Mouse (Mus musculus) CD4-positive, CD25-positive, alpha-beta regulatory T cell, adult 2 months (primary cell): Measurements from ENCODE around the gene 2610528J11Rik.
"Not testable (repeated sequence)": the region's sequence is repeated elsewhere in the genome, so short reads cannot be mapped to it uniquely, and the experiment has no call there.

ENCODE experiments used
- DNase-seq: peaks from one replicate; pipeline ENCODE4 v3.0.0-alpha.2; 2012; ENCODE audit warnings: low read depth, low spot score

The 2610528J11Rik gene

DNA sequence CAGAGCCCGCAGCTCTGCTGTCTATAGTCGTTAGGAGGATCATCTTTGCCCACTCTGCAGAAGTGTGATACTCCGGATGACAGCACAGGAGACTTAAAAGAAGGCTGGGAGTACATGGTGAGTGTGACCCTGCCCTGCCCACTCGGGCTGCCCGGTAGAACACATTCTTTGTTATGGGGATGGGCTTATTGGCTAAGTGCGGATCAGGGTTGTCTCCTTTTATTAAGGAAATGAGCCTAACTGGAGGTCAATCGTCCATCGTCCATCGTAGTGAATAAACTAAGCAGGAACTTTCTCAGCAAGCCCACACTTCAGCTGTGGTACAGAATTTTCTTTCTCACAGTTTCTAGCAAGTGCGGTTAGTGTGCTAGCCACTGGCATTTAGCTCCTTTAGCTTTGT, 13.1 kb downstream of the 2610528J11Rik start:
- no peak for DNase-seq

DNA sequence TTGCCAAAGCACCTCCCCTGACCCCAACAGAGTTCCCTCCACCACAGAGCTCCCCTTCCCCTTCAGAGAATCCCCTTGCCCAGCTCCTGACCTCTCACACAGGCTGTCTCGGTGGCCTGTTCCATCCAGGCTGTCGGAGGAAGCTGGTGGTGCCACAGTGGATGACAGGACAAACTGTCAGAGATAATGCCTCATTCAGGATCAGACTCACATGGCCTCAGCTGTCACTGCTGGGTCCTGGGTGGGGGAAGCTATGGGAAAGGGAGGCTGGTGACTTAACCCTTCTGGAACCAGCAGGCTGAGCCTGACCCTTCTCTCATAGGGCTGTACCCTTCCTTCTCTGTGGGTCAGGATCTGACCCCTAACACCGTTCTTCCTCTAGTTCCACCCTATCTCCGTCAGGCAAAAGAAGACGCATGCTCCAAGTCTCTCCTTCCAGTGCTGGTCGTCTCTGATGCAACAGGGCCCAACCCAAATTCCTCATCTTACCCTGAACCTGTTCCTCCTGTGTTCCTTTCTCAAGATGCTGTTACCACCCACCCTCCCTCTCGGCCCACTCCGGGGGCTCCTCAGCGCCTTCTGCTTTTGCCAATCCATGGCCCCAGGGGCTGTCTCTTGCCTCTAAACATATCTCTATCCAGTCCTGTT, 15.8 kb downstream of the 2610528J11Rik start:
- DNase-seq = no peak

DNA sequence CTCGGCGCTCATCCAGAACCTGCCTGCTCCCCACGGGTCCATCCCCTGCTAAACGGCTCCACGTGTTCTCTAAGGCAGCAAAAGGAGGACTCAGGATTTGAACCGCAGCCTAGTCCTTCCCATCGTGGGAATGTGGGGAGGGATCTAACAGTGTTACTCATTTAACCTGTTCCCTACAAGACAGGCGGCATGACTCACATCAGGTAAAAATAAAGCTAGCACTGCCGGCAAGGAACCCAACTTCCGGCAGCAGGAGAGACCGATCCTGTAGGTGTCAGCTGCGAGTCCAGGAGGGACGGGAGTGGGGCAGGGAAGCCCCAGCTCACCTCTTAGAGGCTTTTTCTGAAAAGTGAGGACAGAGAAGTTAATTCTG, 16.3 kb downstream of the 2610528J11Rik start:
- peak; percentile 28 for DNase-seq

DNA sequence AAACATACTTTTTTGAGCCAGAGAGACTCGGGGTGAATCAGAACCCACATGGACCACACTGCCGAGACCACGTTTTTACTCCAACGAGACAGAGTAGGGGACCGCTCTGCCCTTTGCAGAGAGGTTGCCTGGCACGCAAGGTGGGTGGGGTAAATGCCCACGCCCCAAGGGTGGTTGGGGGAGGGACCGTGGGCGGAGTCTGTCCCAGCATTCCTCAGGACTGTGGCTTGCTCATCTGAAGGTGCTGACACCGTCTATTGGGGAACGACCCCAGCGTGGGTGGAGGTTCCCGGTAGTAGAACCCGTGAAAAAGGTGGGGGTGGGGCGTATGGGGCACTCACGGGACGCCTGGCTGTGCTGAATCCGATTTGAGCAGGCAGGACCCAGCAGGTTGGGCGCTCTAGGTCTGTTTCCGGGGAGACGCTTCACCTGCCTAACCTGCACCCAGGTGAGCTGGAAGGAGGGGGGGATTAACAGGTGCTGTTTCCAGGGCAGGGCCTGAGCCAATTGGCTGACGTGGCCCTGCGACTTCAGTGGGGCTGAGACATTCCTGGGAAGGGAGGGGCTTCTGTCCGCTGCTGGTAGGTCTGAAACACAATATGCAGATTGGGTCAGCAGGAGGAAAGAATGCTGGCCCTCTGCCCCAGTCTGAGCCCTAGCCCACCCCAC, 16.9 kb downstream of the 2610528J11Rik start, which contains the start of gene Tmem125:
Gene Tmem125, minus strand, starts transcription at position 453 of the 669 bp plus-strand sequence.
- DNase-seq = peak; percentile 52

DNA sequence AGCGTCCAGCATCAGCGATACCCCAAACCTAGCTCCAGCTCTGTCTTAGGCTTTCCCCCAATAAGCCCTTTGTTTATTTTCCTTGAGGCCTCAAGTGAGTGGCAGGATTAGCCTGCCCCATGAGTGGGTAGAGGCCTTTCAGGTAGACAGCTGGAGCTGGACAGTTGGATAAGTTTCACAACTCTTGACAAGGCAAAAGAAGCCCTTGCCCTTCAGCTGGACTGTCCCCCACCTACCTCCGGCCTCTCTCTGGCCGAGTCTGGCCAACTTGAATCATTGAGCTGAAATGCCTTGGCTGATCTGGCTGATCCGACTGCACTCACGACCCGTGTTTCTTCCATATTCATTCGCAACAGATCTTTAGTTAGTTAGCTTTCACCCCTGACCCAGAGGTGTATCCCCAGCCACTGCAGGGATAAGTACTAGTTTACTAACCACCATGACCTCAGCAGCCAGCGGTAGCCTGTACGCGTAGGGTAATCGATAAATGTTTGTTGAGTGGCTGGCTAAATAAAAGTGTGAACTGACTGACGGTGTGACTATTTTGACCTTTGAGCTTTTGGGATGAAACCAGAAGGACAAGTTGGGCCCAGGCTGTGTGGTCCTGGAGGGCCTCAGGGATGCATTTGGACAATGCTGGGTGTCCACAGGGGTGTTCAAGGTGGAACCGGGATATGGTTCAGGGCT, 17.8 kb downstream of the 2610528J11Rik start:
- no peak for DNase-seq

DNA sequence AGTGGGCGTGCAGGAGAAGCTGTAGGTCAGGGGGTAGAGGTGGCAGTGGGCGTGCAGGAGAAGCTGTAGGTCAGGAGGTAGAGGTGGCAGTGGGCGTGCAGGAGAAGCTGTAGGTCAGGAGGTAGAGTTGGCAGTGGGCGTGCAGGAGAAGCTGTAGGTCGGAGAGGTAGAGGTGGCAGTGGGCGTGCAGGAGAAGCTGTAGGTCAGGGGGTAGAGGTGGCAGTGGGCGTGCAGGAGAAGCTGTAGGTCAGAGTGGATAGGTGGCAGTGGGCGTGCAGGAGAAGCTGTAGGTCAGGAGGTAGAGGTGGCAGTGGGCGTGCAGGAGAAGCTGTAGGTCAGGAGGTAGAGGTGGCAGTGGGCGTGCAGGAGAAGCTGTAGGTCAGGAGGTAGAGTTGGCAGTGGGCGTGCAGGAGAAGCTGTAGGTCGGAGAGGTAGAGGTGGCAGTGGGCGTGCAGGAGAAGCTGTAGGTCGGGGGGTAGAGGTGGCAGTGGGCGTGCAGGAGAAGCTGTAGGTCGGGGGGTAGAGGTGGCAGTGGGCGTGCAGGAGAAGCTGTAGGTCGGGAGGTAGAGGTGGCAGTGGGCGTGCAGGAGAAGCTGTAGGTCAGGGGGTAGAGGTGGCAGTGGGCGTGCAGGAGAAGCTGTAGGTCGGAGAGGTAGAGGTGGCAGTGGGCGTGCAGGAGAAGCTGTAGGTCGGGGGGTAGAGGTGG, 20.8 kb downstream of the 2610528J11Rik start:
- not testable (repeated sequence) for DNase-seq

DNA sequence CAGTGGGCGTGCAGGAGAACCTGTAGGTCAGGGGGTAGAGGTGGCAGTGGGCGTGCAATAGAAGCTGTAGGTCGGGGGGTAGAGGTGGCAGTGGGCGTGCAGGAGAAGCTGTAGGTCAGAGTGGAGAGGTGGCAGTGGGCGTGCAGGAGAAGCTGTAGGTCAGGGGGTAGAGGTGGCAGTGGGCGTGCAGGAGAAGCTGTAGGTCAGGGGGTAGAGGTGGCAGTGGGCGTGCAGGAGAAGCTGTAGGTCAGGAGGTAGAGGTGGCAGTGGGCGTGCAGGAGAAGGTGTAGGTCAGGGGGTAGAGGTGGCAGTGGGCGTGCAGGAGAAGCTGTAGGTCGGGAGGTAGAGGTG, 21.3 kb downstream of the 2610528J11Rik start:
- DNase-seq = peak; percentile 72

DNA sequence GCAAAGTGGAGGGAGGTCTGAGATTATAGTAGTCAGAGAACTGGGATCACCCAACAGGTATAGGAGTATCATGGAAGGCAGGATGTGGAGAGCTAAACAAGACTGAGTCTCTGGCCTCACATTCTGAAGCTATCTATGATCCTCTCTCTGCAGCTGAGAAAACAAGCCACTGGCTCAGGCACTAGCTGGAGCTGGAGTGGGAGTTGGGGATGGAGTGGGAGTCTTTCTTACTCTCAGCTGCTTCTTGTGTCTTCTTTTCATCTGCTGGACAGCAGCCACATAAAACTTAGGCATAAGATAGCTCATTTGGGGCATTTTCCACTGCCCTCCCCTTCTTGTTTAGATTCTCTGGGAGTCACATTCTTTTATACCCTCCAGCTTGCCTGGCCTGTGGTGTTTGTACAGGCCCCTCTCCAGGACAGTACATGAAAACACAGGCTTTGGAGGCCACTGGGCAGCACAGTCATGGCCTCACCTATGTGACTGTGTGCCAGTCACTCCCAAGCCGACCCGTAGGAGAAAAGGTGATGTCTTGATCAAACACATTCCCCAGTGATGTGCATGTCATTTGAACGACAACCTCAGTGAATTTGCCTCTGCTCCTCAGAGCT, 26.3 kb downstream of the 2610528J11Rik start:
- no peak for DNase-seq

DNA sequence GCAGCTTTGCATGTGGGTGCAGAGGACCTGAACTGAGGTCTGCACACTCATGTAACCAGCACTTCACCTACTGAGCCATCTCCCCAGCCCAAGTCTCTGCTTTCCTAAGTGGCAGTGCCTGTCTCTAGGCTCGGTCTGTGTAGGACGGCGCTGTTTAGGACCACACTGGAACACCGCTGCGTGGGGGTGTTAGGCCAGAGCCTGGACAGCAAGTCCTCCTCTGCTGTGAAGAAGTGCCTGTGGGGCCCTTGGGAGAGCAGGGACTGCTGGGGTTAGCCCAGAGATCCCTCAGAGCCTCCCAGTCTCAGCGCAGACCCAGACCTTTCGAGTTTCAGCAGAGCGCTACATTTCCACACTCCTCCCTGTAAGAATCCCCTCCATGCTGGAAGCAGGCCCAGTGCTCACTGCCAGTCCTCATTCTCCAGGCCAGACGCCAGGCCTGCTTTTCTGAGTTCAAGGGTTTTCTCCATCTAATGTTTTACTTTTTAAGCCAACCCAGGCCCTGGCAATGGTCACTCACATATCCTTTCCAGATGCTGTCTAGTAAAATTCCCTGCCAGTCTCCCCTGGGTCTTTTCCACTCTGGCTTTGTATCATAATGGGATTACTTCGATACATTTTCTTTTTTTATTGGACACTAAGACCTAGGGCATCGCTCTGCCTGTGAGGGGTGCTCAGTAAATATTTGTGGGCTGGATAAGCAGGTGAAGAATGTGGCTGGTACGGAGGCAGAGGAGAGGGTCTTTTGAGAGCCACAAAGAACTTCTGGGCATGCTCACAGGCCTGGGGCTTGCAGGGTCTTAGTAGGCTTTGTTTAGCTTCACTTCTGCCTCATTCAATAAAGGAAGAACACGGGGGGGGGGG, 37.5 kb downstream of the 2610528J11Rik start:
- DNase-seq = no peak

DNA sequence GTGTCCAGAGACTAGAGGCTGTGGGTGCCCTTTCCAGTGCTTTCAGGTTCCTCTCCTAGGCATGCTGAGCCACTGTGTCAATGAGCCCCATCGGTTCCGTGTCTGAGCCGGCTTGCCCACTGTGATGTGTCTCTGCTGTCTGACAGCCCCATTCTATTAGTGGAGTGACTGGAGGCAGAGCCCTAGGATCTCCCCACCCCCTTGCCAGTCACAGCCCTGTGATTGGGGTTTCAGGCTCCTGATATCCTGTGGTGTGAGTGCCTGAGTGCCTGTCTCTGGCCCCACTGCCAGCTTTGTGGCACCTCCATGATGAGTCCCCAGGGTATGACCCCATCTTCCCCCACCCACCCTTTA, 38.1 kb downstream of the 2610528J11Rik start:
- DNase-seq = no peak

DNA sequence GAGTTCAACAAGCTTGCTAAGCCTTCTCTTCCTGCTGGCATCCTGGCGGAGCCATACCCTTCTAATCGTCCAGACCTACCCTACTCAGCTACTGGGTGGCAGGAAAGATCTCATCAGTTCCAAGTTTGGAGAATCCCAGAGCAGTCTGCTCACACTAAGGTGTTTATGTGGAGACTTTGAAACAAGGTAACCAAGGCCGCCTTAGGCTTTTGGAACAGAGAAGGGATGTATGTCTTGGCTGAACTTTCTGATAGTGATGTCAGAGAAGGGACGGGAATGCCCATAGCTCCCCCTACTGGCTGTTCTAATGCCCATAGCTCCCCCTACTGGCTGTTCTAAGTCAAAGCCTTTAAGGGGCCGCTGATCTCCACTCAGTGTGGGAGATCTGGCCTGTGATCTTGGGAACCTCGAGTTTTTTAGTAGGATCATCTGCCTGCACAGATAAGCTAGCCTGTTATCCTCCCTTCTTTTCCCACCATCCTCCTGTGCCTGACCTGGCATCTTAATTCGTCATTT, 39.4 kb downstream of the 2610528J11Rik start:
- peak; percentile 37 for DNase-seq

DNA sequence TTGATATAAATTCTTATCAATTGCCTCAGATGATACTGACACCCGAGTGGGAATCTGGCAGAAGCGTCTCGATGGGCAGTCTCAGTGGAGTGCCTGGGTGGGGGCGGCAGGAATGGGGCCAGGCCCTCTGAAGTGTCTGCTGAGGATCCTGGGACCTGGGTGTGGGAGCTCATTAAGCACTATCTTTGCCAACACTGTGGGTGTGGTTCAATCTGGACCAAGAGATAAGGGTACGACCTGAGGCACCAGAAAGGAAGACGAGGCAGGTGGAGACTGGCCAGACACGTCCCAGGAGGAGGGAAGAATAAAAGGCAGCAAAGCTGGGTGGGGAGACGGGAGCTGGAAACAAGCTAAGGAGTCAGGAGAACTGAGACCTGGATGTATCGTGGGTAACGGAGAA, 41.9 kb downstream of the 2610528J11Rik start:
- DNase-seq = no peak

DNA sequence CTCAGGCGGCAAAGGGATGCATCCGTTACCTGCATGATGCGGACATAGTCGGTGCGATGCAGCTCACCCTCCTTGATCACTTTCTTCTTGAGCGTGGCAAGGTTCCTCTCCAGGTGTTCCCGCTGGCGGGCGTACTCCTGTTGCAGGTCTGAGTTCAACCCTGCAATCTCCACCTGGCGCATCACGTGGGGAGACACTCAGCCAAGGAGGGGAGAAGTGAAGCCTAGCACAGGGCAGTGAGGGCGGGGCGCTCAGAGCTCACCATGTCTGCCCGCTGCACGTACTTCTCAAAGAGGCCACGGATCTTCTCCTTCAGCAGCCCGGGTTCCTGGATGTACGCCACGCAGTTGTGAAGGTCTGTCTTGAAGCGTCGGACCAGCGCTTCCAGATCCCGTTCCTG, 42.5 kb downstream of the 2610528J11Rik start:
- no peak for DNase-seq

DNA sequence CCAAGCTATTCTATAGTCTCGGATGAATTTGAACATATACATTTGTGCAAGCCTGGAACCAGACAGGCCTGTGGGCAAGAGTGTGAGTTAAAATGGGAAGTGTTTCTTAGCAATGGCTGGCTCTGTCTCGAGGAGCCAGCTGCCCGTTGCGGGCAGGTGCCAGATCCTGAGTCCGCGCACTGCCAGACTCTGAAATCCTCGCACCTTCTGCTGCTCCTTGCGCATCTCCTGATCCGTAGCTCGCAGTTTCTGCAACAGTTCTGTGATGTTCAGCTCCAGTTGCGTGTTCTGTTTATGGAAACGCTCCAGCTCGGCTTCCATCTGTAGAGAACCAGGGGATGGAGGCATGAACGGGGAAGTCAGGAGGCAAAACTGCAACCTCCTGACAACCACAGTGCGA, 44.6 kb downstream of the 2610528J11Rik start:
- DNase-seq = no peak

DNA sequence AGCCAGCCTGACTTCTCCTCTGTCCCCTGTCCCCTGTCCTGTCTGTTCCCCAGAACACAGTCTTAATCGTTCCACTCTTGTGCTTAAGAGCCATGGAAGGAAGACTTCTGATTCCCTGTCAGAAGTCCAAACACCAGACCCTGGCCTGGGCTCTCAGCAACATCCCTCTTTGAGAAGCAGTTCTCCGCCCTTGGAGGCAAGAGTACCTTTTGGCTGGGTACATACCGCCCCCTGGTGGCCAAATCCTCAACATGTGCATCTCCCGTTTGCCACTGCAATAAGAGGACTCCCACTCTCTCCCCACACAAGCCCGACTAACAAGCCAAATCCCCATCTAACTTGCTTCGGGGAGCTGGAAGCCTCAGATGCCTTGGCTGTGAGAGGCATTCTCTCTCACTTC, 49.3 kb downstream of the 2610528J11Rik start:
- DNase-seq = peak; percentile 68

DNA sequence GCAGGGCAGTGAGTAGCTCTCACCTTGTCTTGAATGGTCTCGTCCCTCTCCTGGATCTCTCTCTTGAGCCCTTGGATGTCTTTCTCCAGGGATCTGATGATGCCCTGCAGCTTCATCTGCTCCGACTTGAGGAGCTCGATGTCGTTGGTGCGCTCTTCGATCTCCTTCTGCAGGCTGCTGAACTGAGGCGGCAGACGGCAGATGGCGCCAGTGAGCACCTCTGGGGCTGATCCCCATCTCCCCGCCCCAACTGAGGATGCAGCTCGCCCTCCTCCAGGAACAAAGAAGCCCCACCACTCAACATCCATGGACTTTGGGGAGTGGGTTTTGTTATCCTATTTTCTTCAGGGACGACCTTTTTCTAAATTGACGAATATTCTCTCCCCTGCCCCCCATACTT, 52.5 kb downstream of the 2610528J11Rik start:
- DNase-seq = peak; percentile 43
